Mouse (Mus musculus) stomach, embryonic 14.5 days (tissue): ENCODE measurements around the gene Gm17018. TPM values are rescaled to one million over a fixed set of nuclear protein-coding genes. Genes with fewer than 3 reads are reported as not detected.

ENCODE experiments used
- ATAC-seq: fragments of 200-750 bp; cut with Nextera tagmentation; 2 replicates; pipeline ENCODE4 v1.8.0; 2017; ENCODE audit warnings: low read depth, moderate TSS enrichment; ENCODE audit not compliant: insufficient number of reproducible peaks, insufficient read depth, low FRiP score
- H3K27ac ChIP-seq: fragments of 300-500 bp; sonication (generic); 2 replicates; pipeline ENCODE4 v1.5.1; 2014; ENCODE audit warnings: mild to moderate bottlenecking, low read length, moderate library complexity, mixed read lengths
- H3K27me3 ChIP-seq: fragments of 300-500 bp; sonication (generic); 2 replicates; pipeline ENCODE4 v1.6.1; 2014; ENCODE audit warnings: low read length, control low read depth, mixed read lengths; ENCODE audit not compliant: control insufficient read depth, insufficient read depth
- H3K36me3 ChIP-seq: fragments of 300-500 bp; sonication (generic); 2 replicates; pipeline ENCODE4 v1.6.1; 2014; ENCODE audit warnings: mild to moderate bottlenecking, control low read depth, low read length, moderate library complexity, mixed read lengths; ENCODE audit not compliant: control insufficient read depth, insufficient read depth
- H3K4me1 ChIP-seq: fragments of 300-500 bp; sonication (generic); 2 replicates; pipeline ENCODE4 v1.6.1; 2014; ENCODE audit warnings: low read length, control low read depth, mixed read lengths; ENCODE audit not compliant: control insufficient read depth, insufficient read depth
- H3K4me2 ChIP-seq: fragments of 300-500 bp; sonication (generic); replicated peaks from 2 replicates; pipeline ENCODE4 v1.6.1; 2014; ENCODE audit warnings: low read depth, low read length, control low read depth
- H3K4me3 ChIP-seq: fragments of 300-500 bp; sonication (generic); 2 replicates; pipeline ENCODE4 v1.5.1; 2014; ENCODE audit warnings: low read depth, low read length, control low read depth
- H3K9ac ChIP-seq: fragments of 300-500 bp; sonication (generic); replicated peaks from 2 replicates; pipeline ENCODE4 v1.6.1; 2014; ENCODE audit warnings: low read depth, mild to moderate bottlenecking, control low read depth, low read length, moderate library complexity, mixed read lengths
- H3K9me3 ChIP-seq: fragments of 300-500 bp; sonication (generic); 2 replicates; pipeline ENCODE4 v1.6.1; 2016; ENCODE audit warnings: low read depth, low read length, control low read depth; ENCODE audit not compliant: control insufficient read depth
- WGBS: fragments of 180-500 bp; shearing (Covaris S2); extraction: QIAGEN DNeasy Blood & Tissue Kit; methylation state at CpG from one replicate; pipeline ENCODE4 v1.1.7; 2014; 5-methylcytosine and 5-hydroxymethylcytosine counted together
- polyA plus RNA-seq: library from polyadenylated mRNA; unstranded; fragments of >200 nt; fragmentation: Nextera tagmentation; extraction: Ambion mirVana; gene quantifications from 2 replicates; pipeline ENCODE4 v1.2.1, GENCODE M21; 2014

Gene Gm17018
- polyA plus RNA-seq, 1 experiment from 2014 or later: 45.4 TPM

DNA sequence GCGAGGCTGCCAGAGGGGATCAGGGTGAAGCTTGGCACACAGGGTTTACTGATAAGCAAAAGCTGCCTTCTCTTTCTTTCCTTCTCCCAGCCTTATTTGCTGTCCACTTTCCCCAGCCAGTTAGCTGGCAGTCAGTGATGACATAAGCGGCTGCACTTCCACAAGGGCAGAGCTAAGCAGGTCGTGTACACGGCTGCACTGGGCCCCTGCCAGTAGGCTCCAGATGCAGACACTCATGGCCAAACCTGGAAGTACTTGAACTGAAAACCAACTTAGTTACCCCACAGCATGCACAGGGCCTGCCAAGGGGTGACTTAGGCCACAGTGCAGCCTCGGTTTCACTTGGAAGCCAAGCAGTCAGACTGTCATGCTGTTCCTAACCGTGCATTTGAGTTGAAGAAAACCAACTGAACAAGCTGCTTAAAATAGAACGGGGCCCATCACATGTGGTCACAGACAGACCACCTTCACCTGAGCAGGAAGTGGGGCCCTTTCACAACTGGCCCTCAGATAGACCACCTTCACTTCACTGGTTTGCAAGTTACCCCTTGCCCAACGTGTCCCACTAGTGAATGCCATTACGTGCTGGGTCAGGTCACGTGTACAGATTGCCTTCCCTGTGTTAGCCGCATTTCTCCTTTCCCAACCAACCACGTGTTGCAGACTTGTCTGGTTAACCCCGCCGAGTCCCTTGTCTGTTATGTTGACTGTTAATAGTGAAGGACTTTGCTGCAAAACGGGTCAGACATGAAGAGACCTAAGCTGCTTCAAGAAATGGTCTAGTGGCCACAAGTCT, 30.0 kb upstream of the Gm17018 start:
- Histone ChIP-seq H3K4me3 (no peak overlapping the region), H3K4me2 (no peak overlapping the region), H3K36me3 (peaks cover 24% of the 10 kb centered on the region), H3K27me3 (no peaks in the 10 kb centered on the region), H3K9ac (no peak overlapping the region), H3K27ac (peak overlapping the region; percentile 15; the same call in 1 of the 2 replicates), H3K4me1 (no peaks in the 10 kb centered on the region), H3K9me3 (no peaks in the 10 kb centered on the region)
- WGBS: 65% methylated on average over 15 of the region's 15 CpGs
- ATAC-seq: peak; percentile 46; the same call in 1 of the 2 replicates

DNA sequence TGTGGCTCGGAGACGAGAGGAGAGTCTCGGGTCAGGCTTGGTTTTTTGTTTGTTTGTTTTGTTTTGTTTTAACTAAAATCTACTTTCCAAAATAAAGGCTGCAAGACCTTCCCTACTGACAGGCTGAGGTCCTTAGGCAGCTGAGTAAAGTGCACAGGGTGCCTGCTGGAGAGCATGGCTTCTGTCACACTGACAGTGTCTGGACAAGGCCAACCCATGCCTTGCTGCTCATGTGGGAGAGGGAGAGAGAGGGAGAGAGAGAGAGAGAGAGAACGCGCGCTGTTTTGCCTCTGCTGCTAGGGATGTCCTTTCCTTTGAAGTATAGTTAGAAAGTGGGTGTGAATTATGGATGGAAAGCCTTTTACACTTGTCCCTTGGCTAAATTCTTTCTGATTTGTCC, 28.9 kb upstream of the Gm17018 start:
- no peak overlapping the region for H3K4me3 ChIP-seq
- no peak overlapping the region for H3K27ac ChIP-seq
- no peaks in the 10 kb centered on the region for H3K9me3 ChIP-seq
- H3K4me1 ChIP-seq: no peaks in the 10 kb centered on the region
- H3K4me2 ChIP-seq: no peak overlapping the region
- H3K27me3 ChIP-seq: no peaks in the 10 kb centered on the region
- H3K36me3 ChIP-seq: peaks cover 24% of the 10 kb centered on the region
- 51% methylated on average over 6 of the region's 6 CpGs for WGBS
- no peak for ATAC-seq
- no peak overlapping the region for H3K9ac ChIP-seq

DNA sequence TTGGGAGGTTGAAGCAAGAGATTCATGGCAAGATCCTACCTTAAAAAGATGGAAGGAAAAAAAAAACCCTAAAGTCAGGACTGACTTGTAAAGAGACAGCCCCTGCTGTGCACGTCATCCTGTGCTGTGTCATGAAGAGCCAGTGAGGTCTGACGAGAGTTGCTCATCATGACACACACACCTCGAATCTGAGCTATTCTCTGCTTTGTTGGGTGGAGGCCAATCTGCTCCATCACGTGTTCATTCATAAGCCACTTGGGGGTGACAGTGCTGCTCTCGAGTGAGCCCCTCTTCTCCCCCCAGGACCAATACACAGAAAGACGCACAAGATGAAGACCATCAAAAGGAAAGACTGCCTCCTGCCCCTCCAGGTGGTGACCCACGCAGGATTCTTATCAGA, 26.8 kb upstream of the Gm17018 start:
- Histone ChIP-seq H3K27ac (no peak overlapping the region), H3K4me1 (no peaks in the 10 kb centered on the region), H3K9ac (no peak overlapping the region), H3K36me3 (peaks cover 13% of the 10 kb centered on the region), H3K27me3 (no peaks in the 10 kb centered on the region), H3K4me2 (no peak overlapping the region), H3K4me3 (no peak overlapping the region), H3K9me3 (no peaks in the 10 kb centered on the region)
- 73% methylated on average over 7 of the region's 7 CpGs for WGBS
- ATAC-seq: no peak

DNA sequence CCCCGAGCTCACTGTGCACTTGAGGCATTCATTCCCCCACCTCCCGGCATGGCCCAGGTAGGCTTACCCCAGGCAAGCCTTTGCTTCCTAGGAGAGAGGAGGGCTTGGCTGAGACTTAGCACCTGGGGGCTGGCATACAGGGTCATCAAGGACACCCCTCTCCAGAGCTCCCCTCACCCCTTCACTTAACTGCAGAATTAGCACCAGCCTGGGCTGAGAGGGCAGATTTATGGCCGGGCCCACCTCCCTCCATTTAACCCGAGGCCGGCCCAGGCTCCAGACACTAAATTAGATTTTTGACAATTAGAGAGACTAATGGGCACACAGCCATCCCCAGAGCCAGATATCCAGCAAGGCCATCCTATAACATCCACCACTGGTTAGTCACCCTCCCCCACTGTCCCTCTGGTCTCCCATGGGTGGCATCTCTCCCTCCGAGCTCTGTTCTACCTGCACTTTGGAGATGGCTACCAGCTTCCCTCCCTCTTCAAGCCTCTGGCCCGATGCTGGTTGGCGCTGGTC, 25.1 kb upstream of the Gm17018 start:
- no peak for ATAC-seq
- H3K27ac ChIP-seq: no peak overlapping the region
- WGBS: 62% methylated on average over 8 of the region's 8 CpGs

DNA sequence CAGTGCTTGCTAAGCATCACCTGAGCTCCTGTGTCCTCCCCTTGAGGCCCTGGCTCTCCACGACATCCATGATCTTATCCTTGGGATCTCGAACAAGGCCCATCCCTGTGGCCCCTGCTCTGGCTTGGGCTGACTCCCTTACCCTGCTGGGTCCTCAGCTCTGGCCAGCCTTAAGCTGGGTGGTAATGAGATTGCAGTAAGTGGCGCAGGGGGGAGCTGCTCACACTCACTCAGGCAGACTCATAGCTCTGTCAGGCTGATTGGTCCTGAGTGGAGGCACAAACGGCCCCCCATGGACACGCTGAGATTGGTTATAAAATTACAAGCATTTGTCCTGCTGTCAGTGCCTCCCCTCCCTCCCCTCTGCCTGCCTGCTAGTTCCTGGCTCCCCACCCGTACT, 24.5 kb upstream of the Gm17018 start:
- no peak for ATAC-seq
- H3K9me3 ChIP-seq: no peaks in the 10 kb centered on the region
- 46% methylated on average over 6 of the region's 6 CpGs for WGBS

More for the DNA sequence above, 25.1 kb upstream of the Gm17018 start:
- Histone ChIP-seq H3K9ac (no peak overlapping the region), H3K9me3 (no peaks in the 10 kb centered on the region), H3K4me2 (no peak overlapping the region), H3K4me1 (no peaks in the 10 kb centered on the region), H3K4me3 (no peak overlapping the region), H3K27me3 (no peaks in the 10 kb centered on the region), H3K36me3 (peaks cover 2% of the 10 kb centered on the region; the same call in 1 of the 2 replicates)

DNA sequence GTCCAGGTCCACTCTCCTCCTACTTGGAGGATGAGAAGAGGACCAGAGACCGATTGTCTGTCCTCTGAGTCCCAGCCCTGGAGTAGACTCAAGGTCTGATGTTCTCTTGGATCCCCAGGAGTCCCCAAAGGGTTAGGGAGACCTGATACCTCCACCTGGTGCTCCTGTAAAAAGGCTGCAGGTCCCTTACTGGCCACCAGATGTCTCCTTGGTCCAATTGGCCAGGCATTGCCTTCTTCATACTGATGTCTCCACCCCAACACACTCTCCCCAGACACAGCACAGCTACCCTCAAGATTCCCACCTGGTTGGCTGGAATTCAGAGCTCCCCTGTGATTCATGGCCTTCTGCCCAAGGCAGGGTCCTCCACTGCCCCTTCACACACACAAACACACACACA, 22.9 kb upstream of the Gm17018 start:
- H3K27me3 ChIP-seq: no peaks in the 10 kb centered on the region
- H3K4me2 ChIP-seq: no peak overlapping the region
- 55% methylated on average over 1 of the region's 1 CpGs for WGBS
- no peak overlapping the region for H3K9ac ChIP-seq
- H3K4me3 ChIP-seq: no peak overlapping the region
- H3K36me3 ChIP-seq: no peaks in the 10 kb centered on the region
- H3K27ac ChIP-seq: no peak overlapping the region
- ATAC-seq: no peak
- peaks cover 5% of the 10 kb centered on the region; the same call in 1 of the 2 replicates for H3K4me1 ChIP-seq
- H3K9me3 ChIP-seq: no peaks in the 10 kb centered on the region

More for the DNA sequence above, 24.5 kb upstream of the Gm17018 start:
- Histone ChIP-seq H3K4me1 (no peaks in the 10 kb centered on the region), H3K9ac (no peak overlapping the region), H3K27ac (no peak overlapping the region), H3K27me3 (no peaks in the 10 kb centered on the region), H3K36me3 (no peaks in the 10 kb centered on the region), H3K4me3 (no peak overlapping the region), H3K4me2 (no peak overlapping the region)

DNA sequence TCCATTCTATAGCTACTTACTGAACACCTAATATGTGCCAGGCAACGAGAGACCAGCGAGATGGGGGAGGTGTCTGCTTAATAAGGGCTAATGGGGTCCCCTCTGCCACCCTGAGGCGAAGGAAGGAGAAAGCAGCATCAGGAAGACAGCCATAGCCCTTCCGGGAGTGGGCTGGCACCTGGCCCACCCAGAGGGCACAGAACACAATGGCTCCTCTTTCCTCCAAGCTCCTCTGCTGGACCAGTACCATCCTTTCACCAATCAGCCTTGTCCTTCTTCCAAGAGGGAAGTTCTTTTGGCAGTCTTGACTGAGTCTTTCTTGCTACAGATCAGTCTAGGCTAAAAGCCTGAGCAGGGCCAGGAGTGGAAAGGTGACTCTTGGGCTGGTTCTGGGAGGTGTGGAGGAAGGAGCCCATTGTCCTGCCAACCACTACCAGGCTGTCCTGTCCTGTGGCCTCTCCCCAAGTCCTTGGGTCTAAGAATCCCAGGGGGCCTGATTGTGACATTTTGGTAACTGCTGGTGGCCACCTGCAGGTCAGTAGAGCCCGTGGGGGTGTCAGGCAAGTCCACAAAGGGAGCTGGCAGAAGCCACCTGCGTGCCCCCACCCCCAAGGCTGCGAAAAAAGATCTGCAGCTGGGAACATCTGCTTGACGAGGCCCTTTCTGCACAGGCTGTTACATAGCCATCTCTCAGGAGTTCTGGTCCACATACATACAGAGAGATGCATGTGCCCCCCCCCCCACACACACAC, 19.6 kb upstream of the Gm17018 start:
- 0 out of 2 replicates have a peak, but pooled peaks cover 10% of the 10 kb centered on the region for H3K27me3 ChIP-seq
- peak overlapping the region; percentile 29; the same call in 1 of the 2 replicates for H3K4me3 ChIP-seq
- H3K27ac ChIP-seq: no peak overlapping the region
- H3K4me1 ChIP-seq: peaks cover 5% of the 10 kb centered on the region; the same call in 1 of the 2 replicates
- H3K9ac ChIP-seq: no peak overlapping the region
- no peak for ATAC-seq
- no peaks in the 10 kb centered on the region for H3K9me3 ChIP-seq
- 35% methylated on average over 8 of the region's 8 CpGs for WGBS
- H3K4me2 ChIP-seq: peak overlapping the region; percentile 69
- H3K36me3 ChIP-seq: no peaks in the 10 kb centered on the region

DNA sequence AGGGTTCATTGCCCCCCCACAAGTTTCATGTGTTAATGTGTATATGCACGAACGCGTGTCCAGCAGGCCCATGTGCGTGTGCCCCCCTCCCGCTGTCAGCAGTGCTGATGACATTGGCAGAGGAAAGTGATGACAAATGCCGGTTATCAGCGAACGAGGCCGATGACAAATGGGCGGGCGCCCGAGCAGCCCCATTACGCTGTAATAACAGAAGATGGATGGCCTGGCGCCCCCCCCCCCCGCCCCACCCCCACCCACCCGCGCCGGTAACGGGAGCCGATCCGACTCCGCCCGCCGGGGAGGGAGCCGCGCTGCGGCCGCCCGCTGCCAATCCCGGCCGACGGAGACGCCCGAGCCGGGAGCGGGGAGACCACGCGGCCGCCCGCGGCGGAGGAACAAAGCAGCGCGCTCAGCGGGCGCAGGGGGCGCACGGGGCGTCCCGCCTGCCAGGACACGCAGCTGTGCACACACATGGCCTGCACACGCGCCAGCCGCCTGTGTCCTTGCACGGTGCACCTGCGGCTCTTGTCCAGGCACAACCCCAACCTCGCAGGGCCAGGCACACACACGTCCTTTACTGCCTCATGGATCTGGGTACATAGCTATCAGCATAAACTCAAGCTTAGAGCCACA, 18.9 kb upstream of the Gm17018 start:
- under 1% methylated on average over 45 of the region's 58 CpGs for WGBS
- Histone ChIP-seq H3K27ac (no peak overlapping the region), H3K4me3 (peak overlapping the region; percentile 29), H3K4me1 (peaks cover 5% of the 10 kb centered on the region; the same call in 1 of the 2 replicates), H3K36me3 (no peaks in the 10 kb centered on the region), H3K9me3 (no peaks in the 10 kb centered on the region), H3K27me3 (0 out of 2 replicates have a peak, but pooled peaks cover 10% of the 10 kb centered on the region), H3K4me2 (peak overlapping the region; percentile 69), H3K9ac (no peak overlapping the region; the same call in 1 of the 2 replicates)
- peak; percentile 6; the same call in 1 of the 2 replicates for ATAC-seq
